Mouse (Mus musculus): Measurements from ENCODE around the gene Atp6v1b1. TPM values are rescaled to one million over a fixed set of nuclear protein-coding genes. Genes with fewer than 3 reads are reported as not detected.
"Not testable (repeated sequence)": the region's sequence is repeated elsewhere in the genome, so short reads cannot be mapped to it uniquely, and the experiment has no call there.

The Atp6v1b1 gene
- polyA plus RNA-seq, 1 experiment from 2014 or later = 0.22 TPM

DNA sequence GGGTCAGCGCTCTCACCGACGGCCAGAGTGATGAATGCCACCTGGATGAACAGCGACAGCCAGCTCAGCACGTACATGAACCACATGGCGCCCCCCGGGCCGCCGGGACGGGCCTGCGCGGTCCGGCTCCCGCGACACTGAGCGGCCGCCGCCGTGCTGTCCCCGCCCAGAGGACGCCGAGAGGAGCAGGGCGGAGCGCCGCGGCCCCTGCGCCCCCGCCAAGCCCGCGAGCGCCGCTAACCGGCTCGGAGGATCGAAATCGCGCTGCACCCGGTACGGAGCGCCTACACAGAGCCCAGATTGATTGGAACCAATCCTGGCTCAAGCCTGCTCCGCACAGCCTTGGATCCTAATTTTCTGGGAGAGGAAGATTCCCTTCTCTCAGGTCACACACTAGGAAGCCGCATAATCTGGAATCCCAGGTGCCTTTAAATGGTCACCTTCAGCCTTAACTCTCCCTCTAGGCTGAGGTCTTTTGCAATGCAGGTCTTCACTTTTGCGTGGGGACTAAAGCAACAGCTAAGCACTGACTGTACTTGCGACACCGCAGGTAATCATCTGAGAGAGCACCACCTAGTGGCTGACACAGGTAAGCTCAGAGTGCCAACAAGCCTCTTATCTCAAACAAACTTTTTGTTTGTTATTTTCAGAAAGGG lies 33.0 kb downstream of the Atp6v1b1 start, which contains the start of gene Tex261:
TSS of gene Tex261 (minus strand) at position 176 of the 656 bp plus-strand sequence.
- DNase-seq (ENCODE audit: low spot score) = peak; percentile 89

DNA sequence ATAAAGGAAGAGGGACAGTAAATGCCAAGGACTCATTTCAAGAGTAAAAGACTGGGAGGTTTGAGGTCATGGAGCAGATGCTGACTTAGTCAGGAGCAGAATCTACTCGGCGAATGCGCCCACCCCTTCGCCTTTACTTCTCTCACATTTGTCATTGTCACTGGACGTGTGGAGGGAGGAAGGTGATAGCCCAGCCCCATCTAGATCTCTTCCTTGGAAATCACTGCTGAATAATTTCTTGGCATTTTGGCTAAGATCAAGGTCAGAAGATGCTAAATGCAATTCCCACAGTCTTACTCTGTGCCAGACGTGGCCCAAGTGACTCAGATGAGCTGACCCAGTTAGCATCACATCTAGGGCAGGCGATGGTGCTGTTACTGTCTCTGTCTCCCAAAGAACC lies 35.5 kb downstream of the Atp6v1b1 start:
- DNase-seq (ENCODE audit: low spot score) = no peak

DNA sequence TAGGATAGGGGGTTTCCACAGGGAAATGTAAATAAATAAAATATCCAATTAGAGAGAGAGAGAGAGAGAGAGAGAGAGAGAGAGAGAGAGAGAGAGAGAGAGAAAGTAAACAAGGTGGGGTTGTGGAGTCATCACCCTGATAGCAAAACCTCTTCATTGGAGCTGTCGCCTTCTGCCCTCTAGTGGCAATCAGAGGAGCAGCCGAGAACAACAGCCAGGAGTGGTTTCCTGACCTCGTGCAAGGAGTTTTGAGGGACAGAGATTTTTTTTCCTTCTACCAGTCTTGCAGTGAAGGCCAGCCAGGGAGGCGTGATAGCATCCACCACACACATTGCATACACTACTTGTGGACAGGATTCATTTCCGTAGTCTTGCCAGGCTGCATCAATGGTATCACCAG lies 36.2 kb downstream of the Atp6v1b1 start:
- peak; percentile 60 for DNase-seq (ENCODE audit: low spot score)

DNA sequence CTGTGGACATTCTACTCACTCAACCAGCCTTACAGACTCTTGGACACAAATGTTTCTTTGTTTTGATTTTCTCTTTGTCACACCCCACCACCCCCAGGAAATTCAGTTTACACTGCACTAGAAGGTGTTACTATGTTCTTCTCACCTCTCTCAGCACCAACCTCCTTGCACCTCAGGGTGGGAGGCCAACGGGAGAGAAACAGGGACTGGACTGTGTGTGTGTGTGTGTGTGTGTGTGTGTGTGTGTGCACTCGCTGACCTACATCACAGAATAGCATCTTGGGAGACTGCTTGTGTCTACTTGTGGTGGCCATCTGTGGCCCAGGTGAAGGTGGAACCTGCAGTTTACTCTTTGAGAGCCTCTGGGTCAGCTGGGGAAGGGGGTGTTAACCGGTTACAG lies 43.6 kb downstream of the Atp6v1b1 start:
- no peak for DNase-seq (ENCODE audit: low spot score)

DNA sequence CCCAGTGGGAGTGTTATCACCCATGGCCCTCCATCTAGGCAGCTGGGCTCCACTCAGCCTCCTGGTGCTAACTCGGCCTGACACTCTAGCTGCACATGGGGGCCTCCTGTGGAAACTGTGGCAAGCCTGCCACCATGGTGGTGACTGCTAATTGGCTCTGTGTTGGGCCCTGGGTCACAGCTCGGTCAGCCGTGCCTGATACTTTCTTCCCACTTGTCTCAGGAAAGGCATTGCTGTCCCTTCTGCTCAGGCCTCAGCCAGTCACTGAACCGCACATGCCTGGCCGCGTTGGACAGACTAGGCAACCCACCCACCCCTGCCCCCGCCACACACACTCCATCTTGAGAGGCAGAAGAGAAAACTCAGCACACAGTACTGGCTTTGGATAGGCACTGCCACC lies 45.8 kb downstream of the Atp6v1b1 start:
- no peak for DNase-seq (ENCODE audit: low spot score)

DNA sequence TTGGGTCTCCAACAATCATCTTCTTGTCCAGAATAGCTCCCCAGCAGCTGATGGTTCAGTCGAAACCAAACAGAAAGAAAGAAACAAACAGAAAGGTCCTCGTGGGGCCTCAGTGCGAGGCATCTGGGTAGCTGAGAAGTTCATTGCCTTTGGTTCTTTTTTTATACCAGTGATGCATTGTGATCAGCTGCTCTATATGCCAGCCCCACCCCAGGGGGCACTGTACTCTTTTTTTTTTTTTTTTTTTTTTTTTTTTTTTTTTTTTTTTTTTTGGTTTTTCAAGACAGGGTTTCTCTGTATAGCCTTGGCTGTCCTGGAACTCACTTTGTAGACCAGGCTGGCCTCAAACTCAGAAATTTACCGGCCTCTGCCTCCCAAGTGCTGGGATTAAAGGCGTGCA lies 47.7 kb downstream of the Atp6v1b1 start:
- DNase-seq (ENCODE audit: low spot score) = not testable (repeated sequence)

DNA sequence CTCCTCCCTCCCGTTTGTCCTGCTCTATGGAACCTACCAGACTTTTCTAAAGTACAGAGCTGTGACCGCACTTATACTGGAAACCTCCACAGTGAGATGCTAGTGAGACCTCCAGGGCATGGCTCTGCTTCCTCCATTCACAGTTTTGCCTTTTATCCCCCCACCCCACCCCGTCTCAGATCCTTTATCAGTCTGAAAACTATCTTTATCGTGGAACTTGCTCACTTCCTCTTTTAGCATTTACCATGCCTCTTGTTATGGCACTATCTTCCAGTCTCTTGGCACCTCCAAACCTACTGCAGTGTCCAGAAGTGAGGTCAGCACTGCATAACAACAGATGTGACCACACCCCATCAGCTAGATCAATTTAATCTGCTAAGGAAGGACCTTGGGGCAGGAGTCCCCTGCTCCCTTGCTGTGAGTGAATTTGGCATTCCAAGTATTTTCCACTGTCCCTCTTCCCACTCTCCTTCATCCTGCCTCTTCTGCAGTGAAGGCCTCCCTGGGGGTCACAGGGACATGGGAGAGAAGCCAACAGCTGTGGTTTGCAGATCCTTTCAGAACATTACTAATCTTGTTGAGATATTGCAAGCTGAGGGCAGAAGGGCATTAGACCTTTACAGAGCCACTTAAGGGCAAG lies 48.6 kb downstream of the Atp6v1b1 start:
- DNase-seq (ENCODE audit: low spot score) = no peak

DNA sequence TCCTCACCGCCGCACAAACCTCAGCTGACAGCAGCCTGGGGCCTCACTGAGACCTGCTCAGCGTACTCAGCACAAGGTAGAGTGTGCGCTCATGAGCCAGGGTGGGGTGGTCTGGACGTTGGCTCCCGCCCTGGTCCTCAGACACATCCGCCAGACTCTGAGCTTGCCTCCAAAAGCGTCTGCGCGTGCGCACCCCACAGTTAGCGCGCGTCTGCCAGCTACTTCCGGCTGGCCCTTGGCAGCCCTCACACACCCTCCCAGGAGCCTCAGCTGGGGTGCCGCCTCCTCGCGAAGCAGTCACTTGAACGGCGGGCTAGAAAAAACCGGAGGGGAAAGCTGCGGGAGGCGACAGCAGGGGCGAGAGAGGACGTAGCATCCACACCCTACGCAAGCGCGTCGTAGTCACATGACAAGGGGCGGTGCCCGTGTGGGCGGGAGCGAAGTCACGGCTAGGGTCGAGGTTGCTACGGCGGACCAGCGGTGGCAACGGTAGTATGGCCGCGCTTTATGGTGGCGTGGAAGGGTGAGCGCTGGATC lies 52.0 kb downstream of the Atp6v1b1 start, which contains the start of gene Nagk:
TSS of gene Nagk (plus strand) at position 223 of the 537 bp plus-strand sequence.
- peak; percentile 96 for DNase-seq (ENCODE audit: low spot score)

DNA sequence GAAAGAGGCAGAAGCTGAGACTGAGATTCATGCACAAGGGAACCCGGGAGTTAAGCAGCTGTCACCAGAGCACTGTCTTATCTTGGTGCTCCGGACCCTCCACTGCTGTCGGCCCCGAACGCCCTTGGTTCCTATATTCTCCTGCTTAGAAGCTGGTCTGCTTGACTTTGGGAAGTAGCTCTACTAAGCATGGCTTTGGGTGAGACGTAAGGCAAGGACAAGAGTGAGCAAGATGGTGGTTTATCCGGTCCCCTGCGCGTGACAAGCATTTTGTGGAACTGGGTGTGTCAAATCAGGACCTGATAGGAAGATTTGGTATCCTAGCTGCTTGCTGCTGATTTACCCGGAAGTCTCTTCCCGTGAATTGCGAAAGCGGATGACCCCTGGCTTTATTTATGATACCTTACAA lies 52.7 kb downstream of the Atp6v1b1 start:
- DNase-seq (ENCODE audit: low spot score) = peak; percentile 12

DNA sequence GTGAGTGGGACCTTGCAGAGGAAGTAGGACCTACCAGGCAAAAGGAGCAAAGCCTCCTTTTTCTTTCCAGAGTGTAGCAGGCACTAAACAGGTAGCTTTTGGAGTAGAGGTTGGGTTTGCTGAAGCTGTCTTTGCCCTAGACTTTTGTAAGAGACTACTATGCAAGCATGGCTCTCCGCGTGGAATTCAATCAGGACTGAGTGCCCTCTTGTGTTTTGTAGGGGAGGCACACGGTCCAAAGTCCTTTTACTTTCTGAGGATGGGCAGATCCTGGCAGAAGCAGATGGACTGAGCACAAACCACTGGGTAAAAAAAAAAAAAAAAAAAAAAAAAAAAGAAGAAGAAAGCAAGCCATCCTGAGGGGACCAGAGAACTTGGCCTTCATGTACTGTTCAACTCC lies 53.9 kb downstream of the Atp6v1b1 start:
- DNase-seq (ENCODE audit: low spot score) = no peak

DNA sequence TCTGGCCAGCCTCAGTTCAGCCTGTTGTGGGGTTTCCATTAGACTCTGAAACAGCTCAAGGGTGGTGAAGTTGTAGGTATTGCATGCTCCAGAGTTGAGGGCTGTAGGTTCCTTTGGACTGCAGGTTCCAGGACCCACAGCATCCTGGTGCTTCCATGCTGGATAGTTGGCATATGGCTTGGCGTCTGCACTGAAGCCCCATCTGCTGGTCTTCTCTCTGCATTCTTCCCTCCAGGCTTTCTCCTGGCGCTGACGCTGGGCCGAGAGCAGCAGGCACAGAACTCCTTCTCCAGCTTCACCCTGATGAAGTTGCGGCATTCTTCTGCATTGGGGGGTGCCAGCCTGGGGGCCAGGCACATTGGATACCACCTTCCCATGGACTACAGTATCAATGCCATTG lies 59.2 kb downstream of the Atp6v1b1 start:
- DNase-seq (ENCODE audit: low spot score) = no peak

DNA sequence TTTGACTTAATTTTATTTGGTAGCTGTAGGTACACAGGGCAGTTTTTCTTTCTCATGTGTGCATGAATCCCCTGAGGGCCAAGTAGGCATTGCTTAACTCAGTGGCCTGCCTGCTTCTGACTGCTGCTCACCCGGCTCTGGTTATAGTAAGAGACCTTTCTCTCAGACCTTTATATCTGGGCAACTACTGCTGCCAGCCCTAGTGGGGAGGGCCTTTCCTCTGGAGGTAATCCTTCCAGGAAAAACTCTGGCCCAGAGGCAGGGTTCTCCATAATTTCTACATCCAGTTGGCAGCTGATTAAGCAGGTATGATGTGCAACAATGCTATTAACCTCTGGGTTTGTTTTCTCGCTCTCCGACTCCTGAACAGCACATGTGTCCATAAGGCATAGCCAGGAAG lies 60.1 kb downstream of the Atp6v1b1 start:
- DNase-seq (ENCODE audit: low spot score) = no peak

Other genes starting within 250 kb of the Atp6v1b1 start
- gene Dguok, start 236.0 kb upstream of the Atp6v1b1 start, polyA plus RNA-seq (2015; fragmentation: Nextera tagmentation; extraction: Ambion mirVana) = 71.6 and 81.6 TPM in 2 replicates
- gene Actg2, start 206.7 kb upstream of the Atp6v1b1 start, polyA plus RNA-seq (2015; fragmentation: Nextera tagmentation; extraction: Ambion mirVana) = 1.6 and 2.1 TPM in 2 replicates
- gene Stambp, start 170.3 kb upstream of the Atp6v1b1 start, polyA plus RNA-seq (2015; fragmentation: Nextera tagmentation; extraction: Ambion mirVana) = 29.6 and 30.0 TPM in 2 replicates
- 0.53 and 0.88 TPM in 2 replicates for gene Clec4f, start 86.8 kb upstream of the Atp6v1b1 start, polyA plus RNA-seq (2015; fragmentation: Nextera tagmentation; extraction: Ambion mirVana)
- 1.1 and 1.2 TPM in 2 replicates for gene Cd207, start 65.1 kb upstream of the Atp6v1b1 start, polyA plus RNA-seq (2015; fragmentation: Nextera tagmentation; extraction: Ambion mirVana)
- gene Vax2, start 31.7 kb upstream of the Atp6v1b1 start, polyA plus RNA-seq (2015; fragmentation: Nextera tagmentation; extraction: Ambion mirVana) = not detected in 2 replicates
- 0.10 TPM in 1 of 2 replicates, not detected in the other for gene Ankrd53, start 19.7 kb downstream of the Atp6v1b1 start, polyA plus RNA-seq (2015; fragmentation: Nextera tagmentation; extraction: Ambion mirVana)
- gene Tex261, start 32.8 kb downstream of the Atp6v1b1 start, polyA plus RNA-seq (2015; fragmentation: Nextera tagmentation; extraction: Ambion mirVana) = 121 and 127 TPM in 2 replicates
- gene Nagk, start 52.0 kb downstream of the Atp6v1b1 start, polyA plus RNA-seq (2015; fragmentation: Nextera tagmentation; extraction: Ambion mirVana) = 42.1 and 43.5 TPM in 2 replicates
- gene Paip2b, start 88.8 kb downstream of the Atp6v1b1 start, polyA plus RNA-seq (2015; fragmentation: Nextera tagmentation; extraction: Ambion mirVana) = 14.5 and 15.2 TPM in 2 replicates
- gene Zfp638, start 124.1 kb downstream of the Atp6v1b1 start, polyA plus RNA-seq (2015; fragmentation: Nextera tagmentation; extraction: Ambion mirVana) = 50.8 and 52.2 TPM in 2 replicates